Mouse (Mus musculus) CD8-positive naive resting alpha-beta T cell, adult 57 days (primary cell): Measurements from ENCODE around the gene Olfr789. TPM values are rescaled to one million over a fixed set of nuclear protein-coding genes. Genes with fewer than 3 reads are reported as not detected.

Source experiments
- total RNA-seq: library from RNA; stranded (reverse); gene quantifications from one replicate; pipeline ENCODE4 v1.2.4, GENCODE M21; 2023

Gene Olfr789
- total RNA-seq = not detected

GRCm38 (mm10) chr10:129484452-129484851 lies at the start of gene Olfr789:
TSS of gene Olfr789 (plus strand) at chr10:129484752.

GRCm38 (mm10) chr10:129461562-129461961 lies 23.0 kb upstream of the Olfr789 start, which contains the start of gene Olfr787:
TSS of gene Olfr787 (plus strand) at chr10:129461862.

GRCm38 (mm10) chr10:129470698-129471097 lies 13.9 kb upstream of the Olfr789 start, which contains the start of gene Olfr788:
TSS of gene Olfr788 (plus strand) at chr10:129470998.

GRCm38 (mm10) chr10:129498192-129498591 lies 13.6 kb downstream of the Olfr789 start, which contains the start of gene Olfr790:
TSS of gene Olfr790 (plus strand) at chr10:129498492.

GRCm38 (mm10) chr10:129521492-129521891 lies 36.9 kb downstream of the Olfr789 start, which contains the start of gene Olfr791:
TSS of gene Olfr791 (plus strand) at chr10:129521792.

GRCm38 (mm10) chr10:129538862-129539261 lies 54.3 kb downstream of the Olfr789 start, which contains the start of gene Olfr792:
TSS of gene Olfr792 (plus strand) at chr10:129539162.

Other genes starting within 250 kb of the Olfr789 start
- not detected for gene Olfr774, start 248.5 kb upstream of the Olfr789 start, total RNA-seq
- gene Olfr775, start 236.3 kb upstream of the Olfr789 start, total RNA-seq = not detected
- gene Olfr776, start 225.6 kb upstream of the Olfr789 start, total RNA-seq = not detected
- gene Olfr777, start 213.3 kb upstream of the Olfr789 start, total RNA-seq = not detected
- gene Olfr780, start 166.6 kb upstream of the Olfr789 start, total RNA-seq = not detected
- not detected for gene Olfr781, start 155.9 kb upstream of the Olfr789 start, total RNA-seq
- gene Olfr782, start 135.9 kb upstream of the Olfr789 start, total RNA-seq = not detected
- not detected for gene Olfr784, start 100.7 kb upstream of the Olfr789 start, total RNA-seq
- gene Olfr785, start 79.3 kb upstream of the Olfr789 start, total RNA-seq = not detected
- gene Olfr786, start 57.4 kb upstream of the Olfr789 start, total RNA-seq = not detected
- gene Olfr787, start 22.9 kb upstream of the Olfr789 start, total RNA-seq = not detected
- not detected for gene Olfr788, start 13.8 kb upstream of the Olfr789 start, total RNA-seq
- gene Olfr790, start 13.7 kb downstream of the Olfr789 start, total RNA-seq = not detected
- gene Olfr791, start 37.0 kb downstream of the Olfr789 start, total RNA-seq = not detected
- gene Olfr792, start 54.4 kb downstream of the Olfr789 start, total RNA-seq = not detected
- not detected for gene Olfr794, start 82.9 kb downstream of the Olfr789 start, total RNA-seq
- gene Olfr796, start 127.8 kb downstream of the Olfr789 start, total RNA-seq = not detected
- gene Olfr798, start 143.2 kb downstream of the Olfr789 start, total RNA-seq = not detected
- not detected for gene Olfr799, start 152.7 kb downstream of the Olfr789 start, total RNA-seq
- gene Olfr800, start 172.9 kb downstream of the Olfr789 start, total RNA-seq = not detected
- not detected for gene Olfr801, start 189.1 kb downstream of the Olfr789 start, total RNA-seq
- not detected for gene Olfr802, start 203.4 kb downstream of the Olfr789 start, total RNA-seq
- gene Olfr803, start 209.5 kb downstream of the Olfr789 start, total RNA-seq = not detected
- not detected for gene Olfr804, start 218.5 kb downstream of the Olfr789 start, total RNA-seq
- not detected for gene Olfr805, start 244.6 kb downstream of the Olfr789 start, total RNA-seq